Mouse (Mus musculus): ENCODE data around the gene Chrdl2. TPM values are rescaled to one million over a fixed set of nuclear protein-coding genes. Genes with fewer than 3 reads are reported as not detected.
A peak's percentile ranks its signal among the peaks of the same experiment; 100 is the strongest.

Chrdl2 gene
- total RNA-seq, 1 experiment, result 0.36 TPM

- H3K9ac ChIP-seq (ENCODE audit: insufficient read depth, low read depth, low read length, poor library complexity, severe bottlenecking), result peak within 1 kb of the TSS; percentile 89
- peak; percentile 81 for DNase-seq (ENCODE audit: low read depth, low spot score)
- peaks cover 0 to 3% of the 10 kb centered on the region in 2 experiments; a peak in 2 of 4 replicates for H3K4me1 ChIP-seq (ENCODE audit: control insufficient read depth in 2 of 2, insufficient read depth in 2 of 2, low read length in 2 of 2, poor library complexity in 1 of 2)
- peak within 1 kb of the TSS; percentile 79 to 91 for H3K4me3 ChIP-seq (ENCODE audit: insufficient read depth in 1 of 2, low read depth in 1 of 2, low read length in 2 of 2, poor library complexity in 1 of 2, severe bottlenecking in 1 of 2)
- H3K27ac ChIP-seq (ENCODE audit: insufficient read depth, low read depth, low read length, poor library complexity, severe bottlenecking), result peak within 1 kb of the TSS; percentile 74
- no peaks in the 10 kb centered on the region for H3K36me3 ChIP-seq (ENCODE audit: control insufficient read depth, insufficient read depth, low read length, poor library complexity, severe bottlenecking)
- in situ Hi-C loops (cut with MboI; ENCODE audit: low sequenced_read_pairs in 2 of 2, unreplicated experiment in 2 of 2), result no loop called here
- H3K9me3 ChIP-seq (ENCODE audit: control insufficient read depth, insufficient read depth, low read depth, low read length), result no peaks in the 10 kb centered on the region
- no peak for TF ChIP-seq MAFK (IDR thresholded peaks at IDR 0.05; ENCODE audit: insufficient read depth, low read depth, low read length)
These were observed 25.8 kb upstream of the Chrdl2 start, which contains the start of gene Rnf169 for GRCm38 (mm10) chr7:99980132-99980591. TSS of gene Rnf169 (minus strand) at chr7:99980448.

- DNase-seq (ENCODE audit: low read depth, low spot score), result no peak
- Histone ChIP-seq H3K36me3 (ENCODE audit: control insufficient read depth, insufficient read depth, low read length, poor library complexity, severe bottlenecking) (no peaks in the 10 kb centered on the region), H3K4me1 (ENCODE audit: control insufficient read depth in 2 of 2, insufficient read depth in 2 of 2, low read length in 2 of 2, poor library complexity in 1 of 2) (peaks cover 0 to 3% of the 10 kb centered on the region in 2 experiments; a peak in 2 of 4 replicates), H3K27ac (ENCODE audit: insufficient read depth, low read depth, low read length, poor library complexity, severe bottlenecking) (no peak overlapping the region), H3K4me3 (ENCODE audit: insufficient read depth in 1 of 2, low read depth in 1 of 2, low read length in 2 of 2, poor library complexity in 1 of 2, severe bottlenecking in 1 of 2) (no peak overlapping the region), H3K9me3 (ENCODE audit: control insufficient read depth, insufficient read depth, low read depth, low read length) (no peaks in the 10 kb centered on the region), H3K9ac (ENCODE audit: insufficient read depth, low read depth, low read length, poor library complexity, severe bottlenecking) (no peak overlapping the region)
- TF ChIP-seq CHD2 (IDR thresholded peaks at IDR 0.05; ENCODE audit: low read depth, low read length) (no peak), ZNF384 (IDR thresholded peaks at IDR 0.05; ENCODE audit: low read depth, low read length) (no peak), MAFK (IDR thresholded peaks at IDR 0.05; ENCODE audit: insufficient read depth, low read depth, low read length) (no peak), HCFC1 (IDR thresholded peaks at IDR 0.05; ENCODE audit: borderline replicate concordance, insufficient read depth, low read length) (no peak), ZC3H11A (IDR thresholded peaks at IDR 0.05; ENCODE audit: borderline replicate concordance, low read depth, low read length) (no peak)
- in situ Hi-C loops (cut with MboI; ENCODE audit: low sequenced_read_pairs in 2 of 2, unreplicated experiment in 2 of 2), result no loop called here
These were observed 24.7 kb upstream of the Chrdl2 start for GRCm38 (mm10) chr7:99981311-99981710.

GRCm38 (mm10) chr7:99982256-99983242, 23.4 kb upstream of the Chrdl2 start:
- in situ Hi-C loops (cut with MboI; ENCODE audit: low sequenced_read_pairs in 2 of 2, unreplicated experiment in 2 of 2), result no loop called here
- Histone ChIP-seq H3K4me1 (ENCODE audit: control insufficient read depth in 2 of 2, insufficient read depth in 2 of 2, low read length in 2 of 2, poor library complexity in 1 of 2) (peaks cover 0 to 3% of the 10 kb centered on the region in 2 experiments; a peak in 2 of 4 replicates), H3K4me3 (ENCODE audit: insufficient read depth in 1 of 2, low read depth in 1 of 2, low read length in 2 of 2, poor library complexity in 1 of 2, severe bottlenecking in 1 of 2) (no peak overlapping the region), H3K36me3 (ENCODE audit: control insufficient read depth, insufficient read depth, low read length, poor library complexity, severe bottlenecking) (no peaks in the 10 kb centered on the region), H3K9me3 (ENCODE audit: control insufficient read depth, insufficient read depth, low read depth, low read length) (no peaks in the 10 kb centered on the region), H3K9ac (ENCODE audit: insufficient read depth, low read depth, low read length, poor library complexity, severe bottlenecking) (no peak overlapping the region), H3K27ac (ENCODE audit: insufficient read depth, low read depth, low read length, poor library complexity, severe bottlenecking) (no peak overlapping the region)
- no peak for DNase-seq (ENCODE audit: low read depth, low spot score)
- no peak for TF ChIP-seq HCFC1 (IDR thresholded peaks at IDR 0.05; ENCODE audit: borderline replicate concordance, insufficient read depth, low read length)
- no peak for TF ChIP-seq ZC3H11A (IDR thresholded peaks at IDR 0.05; ENCODE audit: borderline replicate concordance, low read depth, low read length)
- TF ChIP-seq CHD2 (IDR thresholded peaks at IDR 0.05; ENCODE audit: low read depth, low read length), result no peak
- TF ChIP-seq MAFK (IDR thresholded peaks at IDR 0.05; ENCODE audit: insufficient read depth, low read depth, low read length), result no peak
- TF ChIP-seq ZNF384 (IDR thresholded peaks at IDR 0.05; ENCODE audit: low read depth, low read length), result no peak

GRCm38 (mm10) chr7:99988725-99989124, 17.2 kb upstream of the Chrdl2 start:
- Histone ChIP-seq H3K4me3 (ENCODE audit: insufficient read depth in 1 of 2, low read depth in 1 of 2, low read length in 2 of 2, poor library complexity in 1 of 2, severe bottlenecking in 1 of 2) (no peak overlapping the region), H3K9ac (ENCODE audit: insufficient read depth, low read depth, low read length, poor library complexity, severe bottlenecking) (no peak overlapping the region), H3K4me1 (ENCODE audit: control insufficient read depth in 2 of 2, insufficient read depth in 2 of 2, low read length in 2 of 2, poor library complexity in 1 of 2) (peaks cover 7 to 18% of the 10 kb centered on the region in 2 experiments), H3K9me3 (ENCODE audit: control insufficient read depth, insufficient read depth, low read depth, low read length) (no peaks in the 10 kb centered on the region), H3K36me3 (ENCODE audit: control insufficient read depth, insufficient read depth, low read length, poor library complexity, severe bottlenecking) (no peaks in the 10 kb centered on the region), H3K27ac (ENCODE audit: insufficient read depth, low read depth, low read length, poor library complexity, severe bottlenecking) (no peak overlapping the region)
- no peak for DNase-seq (ENCODE audit: low read depth, low spot score)
- TF ChIP-seq ZNF384 (IDR thresholded peaks at IDR 0.05; ENCODE audit: low read depth, low read length) (no peak), HCFC1 (IDR thresholded peaks at IDR 0.05; ENCODE audit: borderline replicate concordance, insufficient read depth, low read length) (no peak), ZC3H11A (IDR thresholded peaks at IDR 0.05; ENCODE audit: borderline replicate concordance, low read depth, low read length) (peak; percentile 45; the same call in 1 of the 2 replicates)
- in situ Hi-C loops (cut with MboI; ENCODE audit: low sequenced_read_pairs in 2 of 2, unreplicated experiment in 2 of 2), result no loop called here

All from ES-E14 (cell line).